Mouse (Mus musculus) bone marrow macrophage, adult 2 months (primary cell): ENCODE results near the gene Slamf7.

Source experiments
- CTCF ChIP-seq: IDR thresholded peaks from 2 replicates; pipeline ENCODE4 v1.5.1; 2012; ENCODE audit warnings: low read depth, mild to moderate bottlenecking, low read length, moderate library complexity
- POLR2A ChIP-seq: IDR thresholded peaks from 2 replicates; pipeline ENCODE4 v1.6.1; 2012; ENCODE audit warnings: mild to moderate bottlenecking, low read depth, low read length, borderline replicate concordance

- no peak for TF ChIP-seq CTCF
- no peak for TF ChIP-seq POLR2A
These were observed 25.0 kb downstream of the Slamf7 start for GRCm38 (mm10) chr1:171627801-171628200.
